Mouse (Mus musculus): ENCODE measurements around the gene Stum.

DNA sequence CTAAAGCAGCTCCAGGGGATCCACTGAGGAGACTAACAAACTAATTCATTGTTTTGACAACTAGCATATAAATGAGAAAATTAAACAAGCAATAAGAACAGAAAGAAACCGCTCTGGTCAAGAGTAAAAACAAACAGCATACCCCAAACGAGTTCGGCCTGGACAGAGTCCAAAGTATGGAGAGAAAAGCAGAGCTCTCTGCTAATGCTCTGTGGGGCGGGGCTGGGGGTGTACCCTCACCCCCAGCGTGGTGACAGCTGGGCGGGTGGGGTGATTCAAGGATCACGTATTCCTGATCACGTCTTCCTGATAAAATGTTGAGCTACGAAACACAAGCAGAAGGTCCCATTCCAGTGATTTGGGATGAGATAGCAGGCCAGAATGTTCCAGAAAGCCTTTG, 9.5 kb upstream of the Stum start:
- TF ChIP-seq POLR2A (IDR thresholded peaks at IDR 0.05; ENCODE audit: low read depth, low read length), result no peak
- TF ChIP-seq CTCF (conservative IDR thresholded peaks at IDR 0.05; ENCODE audit: insufficient read depth, insufficient read length, low read depth, low read length), result no peak

All from kidney, adult 2 months (tissue).